Mouse (Mus musculus): ENCODE results near the gene Defb30. TPM values are rescaled to one million over a fixed set of nuclear protein-coding genes. Genes with fewer than 3 reads are reported as not detected.

The Defb30 gene
- polyA plus RNA-seq, 1 experiment from 2014 or later = not detected

- WGBS (ENCODE audit: insufficient replicate concordance) = 55% methylated on average over 4 of the region's 4 CpGs
- Histone ChIP-seq H3K4me1 (replicated peaks) (no peaks in the 10 kb centered on the region), H3K4me2 (no peak overlapping the region), H3K36me3 (no peaks in the 10 kb centered on the region), H3K4me3 (replicated peaks) (no peak overlapping the region), H3K27me3 (no peaks in the 10 kb centered on the region), H3K9me3 (replicated peaks) (no peaks in the 10 kb centered on the region), H3K9ac (no peak overlapping the region), H3K27ac (no peak overlapping the region)
- ATAC-seq (ENCODE audit: low read depth) (no peak), DNase-seq (no peak)
These were observed 36.7 kb downstream of the Defb30 start for GRCm38 (mm10) chr14:63013082-63013481.

GRCm38 (mm10) chr14:63011471-63011870 is 38.3 kb downstream of the Defb30 start, which contains the start of gene Defb43:
TSS of gene Defb43 (plus strand) at chr14:63011771.
- WGBS (ENCODE audit: insufficient replicate concordance) = 82% methylated on average over 5 of the region's 5 CpGs
- H3K27ac ChIP-seq = no peak within 1 kb of the TSS
- no peaks in the 10 kb centered on the region for H3K27me3 ChIP-seq
- H3K9me3 ChIP-seq (replicated peaks) = no peaks in the 10 kb centered on the region
- no peak within 1 kb of the TSS for H3K9ac ChIP-seq
- no peak for ATAC-seq (ENCODE audit: low read depth)
- no peak within 1 kb of the TSS for H3K4me3 ChIP-seq (replicated peaks)
- no peaks in the 10 kb centered on the region for H3K36me3 ChIP-seq
- no peaks in the 10 kb centered on the region for H3K4me1 ChIP-seq (replicated peaks)
- no peak within 1 kb of the TSS for H3K4me2 ChIP-seq
- no peak for DNase-seq

- WGBS (ENCODE audit: insufficient replicate concordance) = 29% methylated on average over 2 of the region's 2 CpGs
These were observed 47.2 kb downstream of the Defb30 start for GRCm38 (mm10) chr14:63002588-63002987.

GRCm38 (mm10) chr14:62998977-62999376 is 50.8 kb downstream of the Defb30 start:
- ATAC-seq (ENCODE audit: low read depth) = no peak

More at GRCm38 (mm10) chr14:63002588-63002987, 47.2 kb downstream of the Defb30 start:
- no peak overlapping the region for H3K4me3 ChIP-seq (replicated peaks)
- DNase-seq (no peak), ATAC-seq (ENCODE audit: low read depth) (no peak)
- H3K4me2 ChIP-seq = no peak overlapping the region
- no peaks in the 10 kb centered on the region for H3K27me3 ChIP-seq
- no peaks in the 10 kb centered on the region for H3K4me1 ChIP-seq (replicated peaks)
- no peak overlapping the region for H3K9ac ChIP-seq
- H3K27ac ChIP-seq = no peak overlapping the region
- no peaks in the 10 kb centered on the region for H3K36me3 ChIP-seq
- no peaks in the 10 kb centered on the region for H3K9me3 ChIP-seq (replicated peaks)

GRCm38 (mm10) chr14:62997777-62998176 is 52.0 kb downstream of the Defb30 start, which contains the start of gene Defb47:
TSS of gene Defb47 (plus strand) at chr14:62998077.
- Histone ChIP-seq H3K27ac (no peak within 1 kb of the TSS), H3K27me3 (no peaks in the 10 kb centered on the region), H3K4me2 (no peak within 1 kb of the TSS), H3K4me3 (replicated peaks) (no peak within 1 kb of the TSS), H3K36me3 (no peaks in the 10 kb centered on the region), H3K9ac (no peak within 1 kb of the TSS), H3K4me1 (replicated peaks) (no peaks in the 10 kb centered on the region), H3K9me3 (replicated peaks) (no peaks in the 10 kb centered on the region)
- DNase-seq = no peak
- 58% methylated on average over 8 of the region's 8 CpGs for WGBS (ENCODE audit: insufficient replicate concordance)
- no peak for ATAC-seq (ENCODE audit: low read depth)

More at GRCm38 (mm10) chr14:62998977-62999376, 50.8 kb downstream of the Defb30 start:
- Histone ChIP-seq H3K36me3 (no peaks in the 10 kb centered on the region), H3K9ac (no peak overlapping the region), H3K27me3 (no peaks in the 10 kb centered on the region), H3K4me3 (replicated peaks) (no peak overlapping the region), H3K27ac (no peak overlapping the region), H3K9me3 (replicated peaks) (no peaks in the 10 kb centered on the region), H3K4me1 (replicated peaks) (no peaks in the 10 kb centered on the region), H3K4me2 (no peak overlapping the region)
- no peak for DNase-seq
- 31% methylated on average over 4 of the region's 4 CpGs for WGBS (ENCODE audit: insufficient replicate concordance)

- DNase-seq = no peak
- H3K36me3 ChIP-seq = no peaks in the 10 kb centered on the region
- no peak overlapping the region for H3K9ac ChIP-seq
- H3K4me3 ChIP-seq (replicated peaks) = no peak overlapping the region
- no peaks in the 10 kb centered on the region for H3K4me1 ChIP-seq (replicated peaks)
- no peaks in the 10 kb centered on the region for H3K9me3 ChIP-seq (replicated peaks)
- H3K27ac ChIP-seq = no peak overlapping the region
- H3K27me3 ChIP-seq = no peaks in the 10 kb centered on the region
- no peak for ATAC-seq (ENCODE audit: low read depth)
- WGBS (ENCODE audit: insufficient replicate concordance) = 58% methylated on average over 7 of the region's 7 CpGs
- no peak overlapping the region for H3K4me2 ChIP-seq
These were observed 57.8 kb downstream of the Defb30 start for GRCm38 (mm10) chr14:62991849-62992510.

GRCm38 (mm10) chr14:62991271-62991670 is 58.5 kb downstream of the Defb30 start:
- DNase-seq (no peak), ATAC-seq (ENCODE audit: low read depth) (no peak)
- Histone ChIP-seq H3K27me3 (no peaks in the 10 kb centered on the region), H3K4me3 (replicated peaks) (no peak overlapping the region), H3K27ac (no peak overlapping the region), H3K36me3 (no peaks in the 10 kb centered on the region), H3K4me1 (replicated peaks) (no peaks in the 10 kb centered on the region), H3K9me3 (replicated peaks) (no peaks in the 10 kb centered on the region), H3K9ac (no peak overlapping the region), H3K4me2 (no peak overlapping the region)
- WGBS (ENCODE audit: insufficient replicate concordance) = 21% methylated on average over 3 of the region's 3 CpGs

GRCm38 (mm10) chr14:62984410-62984809 is 65.3 kb downstream of the Defb30 start, which contains the start of gene Defb48:
TSS of gene Defb48 (minus strand) at chr14:62984510.
- no peak for DNase-seq
- no peak for ATAC-seq (ENCODE audit: low read depth)

More at GRCm38 (mm10) chr14:62984410-62984809, 65.3 kb downstream of the Defb30 start, which contains the start of gene Defb48:
- H3K4me1 ChIP-seq (replicated peaks) = no peaks in the 10 kb centered on the region
- H3K4me2 ChIP-seq = no peak within 1 kb of the TSS
- no peak within 1 kb of the TSS for H3K9ac ChIP-seq
- 29% methylated on average over 1 of the region's 1 CpGs for WGBS (ENCODE audit: insufficient replicate concordance)
- H3K4me3 ChIP-seq (replicated peaks) = no peak within 1 kb of the TSS
- H3K27ac ChIP-seq = no peak within 1 kb of the TSS
- no peaks in the 10 kb centered on the region for H3K36me3 ChIP-seq
- H3K9me3 ChIP-seq (replicated peaks) = no peaks in the 10 kb centered on the region
- H3K27me3 ChIP-seq = no peaks in the 10 kb centered on the region

Other genes with a start within 250 kb of the Defb30 start
- 1.9 and 2.7 TPM in 2 replicates for gene Wdfy2, start 212.3 kb downstream of the Defb30 start, polyA plus RNA-seq (2015; fragmentation: Nextera tagmentation; extraction: Ambion mirVana)
- gene Defb48, start 65.5 kb downstream of the Defb30 start, polyA plus RNA-seq (2015; fragmentation: Nextera tagmentation; extraction: Ambion mirVana) = not detected in 2 replicates
- not detected in 2 replicates for gene Defb47, start 51.9 kb downstream of the Defb30 start, polyA plus RNA-seq (2015; fragmentation: Nextera tagmentation; extraction: Ambion mirVana)
- gene Defb43, start 38.2 kb downstream of the Defb30 start, polyA plus RNA-seq (2015; fragmentation: Nextera tagmentation; extraction: Ambion mirVana) = not detected in 2 replicates
- gene Defb42, start 3.0 kb downstream of the Defb30 start, polyA plus RNA-seq (2015; fragmentation: Nextera tagmentation; extraction: Ambion mirVana) = 0.15 and 0.20 TPM in 2 replicates

All from liver, embryonic 13.5 days (tissue).